Mouse (Mus musculus) stomach, postnatal 0 days (tissue): Measurements from ENCODE around the gene Cd36.

Experiments
- CTCF ChIP-seq: IDR thresholded peaks from 2 replicates; pipeline ENCODE4 v1.5.1; 2016; ENCODE audit warnings: antibody characterized with exemption, low read depth, mild to moderate bottlenecking, moderate library complexity
- EP300 ChIP-seq: optimal IDR thresholded peaks from 2 replicates; pipeline ENCODE3; 2016; ENCODE audit warnings: antibody characterized with exemption

- no peak for TF ChIP-seq CTCF
- no peak for TF ChIP-seq EP300
Observed at GRCm38 (mm10) chr5:17929006-17929567, 40.5 kb upstream of the Cd36 start.
